Mouse (Mus musculus) stomach, postnatal 0 days (tissue): Measurements from ENCODE around the gene Stk38l. TPM values are rescaled to one million over a fixed set of nuclear protein-coding genes. Genes with fewer than 3 reads are reported as not detected.

ENCODE experiments used
- ATAC-seq: fragments of 200-750 bp; cut with Nextera tagmentation; 2 replicates; pipeline ENCODE4 v1.8.0; 2017; ENCODE audit not compliant: low FRiP score, low TSS enrichment
- DNase-seq: peaks from one replicate; pipeline ENCODE4 v3.0.0-alpha.2; 2016; ENCODE audit warnings: low spot score
- H3K27ac ChIP-seq: fragments of 300-500 bp; sonication (generic); replicated peaks from 2 replicates; pipeline ENCODE4 v1.5.1; 2014; ENCODE audit warnings: mild to moderate bottlenecking, control low read depth
- H3K27me3 ChIP-seq: fragments of 300-500 bp; sonication (generic); 2 replicates; pipeline ENCODE4 v1.6.1; 2014; ENCODE audit warnings: low read length; ENCODE audit not compliant: control insufficient read depth, insufficient read depth
- H3K36me3 ChIP-seq: fragments of 300-500 bp; sonication (generic); 2 replicates; pipeline ENCODE4 v1.6.1; 2014; ENCODE audit warnings: low read length, mixed read lengths; ENCODE audit not compliant: control insufficient read depth, insufficient read depth
- H3K4me1 ChIP-seq: fragments of 300-500 bp; sonication (generic); replicated peaks from 2 replicates; pipeline ENCODE4 v1.6.1; 2014; ENCODE audit warnings: antibody characterized with exemption; ENCODE audit not compliant: control insufficient read depth, insufficient read depth
- H3K4me2 ChIP-seq: fragments of 300-500 bp; sonication (generic); replicated peaks from 2 replicates; pipeline ENCODE4 v1.6.1; 2014; ENCODE audit warnings: low read depth, mild to moderate bottlenecking, control low read depth, moderate library complexity
- H3K4me3 ChIP-seq: fragments of 300-500 bp; sonication (generic); 2 replicates; pipeline ENCODE4 v1.5.1; 2014; ENCODE audit warnings: low read depth, low read length, control low read depth
- H3K9ac ChIP-seq: fragments of 300-500 bp; sonication (generic); 2 replicates; pipeline ENCODE4 v1.6.1; 2014; ENCODE audit warnings: mild to moderate bottlenecking, low read length, control low read depth, mixed read lengths
- H3K9me3 ChIP-seq: fragments of 300-500 bp; sonication (generic); 2 replicates; pipeline ENCODE4 v1.6.1; 2016; ENCODE audit warnings: low read length; ENCODE audit not compliant: control insufficient read depth
- CTCF ChIP-seq: IDR thresholded peaks from 2 replicates; pipeline ENCODE4 v1.5.1; 2016; ENCODE audit warnings: antibody characterized with exemption, low read depth, mild to moderate bottlenecking, moderate library complexity
- EP300 ChIP-seq: optimal IDR thresholded peaks from 2 replicates; pipeline ENCODE3; 2016; ENCODE audit warnings: antibody characterized with exemption
- WGBS: fragments of 180-500 bp; shearing (Covaris S2); extraction: QIAGEN DNeasy Blood & Tissue Kit; methylation state at CpG from one replicate; pipeline ENCODE4 v1.1.7; 2014; 5-methylcytosine and 5-hydroxymethylcytosine counted together
- polyA plus RNA-seq: library from polyadenylated mRNA; unstranded; fragments of >200 nt; fragmentation: Nextera tagmentation; extraction: Ambion mirVana; gene quantifications from 2 replicates; pipeline ENCODE4 v1.2.1, GENCODE M21; 2015

Gene Stk38l
- polyA plus RNA-seq, 1 experiment from 2014 or later: 16.9 TPM

- H3K36me3 ChIP-seq: no peaks in the 10 kb centered on the region
- H3K4me2 ChIP-seq: no peak overlapping the region
- WGBS: 43% methylated on average over 16 of the region's 16 CpGs
- no peak for TF ChIP-seq EP300
- peak; percentile 97 for TF ChIP-seq CTCF
- DNase-seq (peak; percentile 68), ATAC-seq (peak; percentile 30; the same call in 1 of the 2 replicates)
- H3K4me1 ChIP-seq: no peaks in the 10 kb centered on the region
- no peaks in the 10 kb centered on the region for H3K9me3 ChIP-seq
- no peak overlapping the region for H3K4me3 ChIP-seq
- H3K27ac ChIP-seq: no peak overlapping the region
- H3K27me3 ChIP-seq: no peaks in the 10 kb centered on the region
- no peak overlapping the region for H3K9ac ChIP-seq
These were observed 100.1 kb downstream of the Stk38l start for GRCm38 (mm10) chr6:146824727-146825486.

GRCm38 (mm10) chr6:146825487-146825773 is 100.6 kb downstream of the Stk38l start:
- TF ChIP-seq CTCF (no peak), EP300 (no peak)
- DNase-seq (no peak), ATAC-seq (no peak)
- Histone ChIP-seq H3K4me2 (no peak overlapping the region), H3K27me3 (no peaks in the 10 kb centered on the region), H3K9me3 (no peaks in the 10 kb centered on the region), H3K4me1 (no peaks in the 10 kb centered on the region), H3K9ac (no peak overlapping the region), H3K4me3 (no peak overlapping the region), H3K36me3 (no peaks in the 10 kb centered on the region), H3K27ac (no peak overlapping the region)
- 88% methylated on average over 1 of the region's 1 CpGs for WGBS

Other genes with a start within 250 kb of the Stk38l start
- gene Itpr2, start 222.8 kb upstream of the Stk38l start, polyA plus RNA-seq: 10.9 and 11.9 TPM in 2 replicates
- 73.8 and 80.3 TPM in 2 replicates for gene Fgfr1op2, start 147.8 kb upstream of the Stk38l start, polyA plus RNA-seq
- 25.2 and 25.8 TPM in 2 replicates for gene Ints13, start 147.2 kb upstream of the Stk38l start, polyA plus RNA-seq
- 106 and 107 TPM in 2 replicates for gene Med21, start 82.4 kb upstream of the Stk38l start, polyA plus RNA-seq
- gene Tm7sf3, start 82.2 kb upstream of the Stk38l start, polyA plus RNA-seq: 21.9 and 24.5 TPM in 2 replicates
- gene Arntl2, start 71.1 kb downstream of the Stk38l start, polyA plus RNA-seq: 3.8 and 4.7 TPM in 2 replicates
- gene Smco2, start 125.1 kb downstream of the Stk38l start, polyA plus RNA-seq: not detected in 2 replicates
- 26.1 and 29.8 TPM in 2 replicates for gene Ppfibp1, start 163.5 kb downstream of the Stk38l start, polyA plus RNA-seq
- 0.11 TPM in 1 of 2 replicates, not detected in the other for gene 1700034J05Rik, start 229.4 kb downstream of the Stk38l start, polyA plus RNA-seq